Comparison of ENCODE assay signal across 10 mouse cellular contexts in the genomic region with DNA sequence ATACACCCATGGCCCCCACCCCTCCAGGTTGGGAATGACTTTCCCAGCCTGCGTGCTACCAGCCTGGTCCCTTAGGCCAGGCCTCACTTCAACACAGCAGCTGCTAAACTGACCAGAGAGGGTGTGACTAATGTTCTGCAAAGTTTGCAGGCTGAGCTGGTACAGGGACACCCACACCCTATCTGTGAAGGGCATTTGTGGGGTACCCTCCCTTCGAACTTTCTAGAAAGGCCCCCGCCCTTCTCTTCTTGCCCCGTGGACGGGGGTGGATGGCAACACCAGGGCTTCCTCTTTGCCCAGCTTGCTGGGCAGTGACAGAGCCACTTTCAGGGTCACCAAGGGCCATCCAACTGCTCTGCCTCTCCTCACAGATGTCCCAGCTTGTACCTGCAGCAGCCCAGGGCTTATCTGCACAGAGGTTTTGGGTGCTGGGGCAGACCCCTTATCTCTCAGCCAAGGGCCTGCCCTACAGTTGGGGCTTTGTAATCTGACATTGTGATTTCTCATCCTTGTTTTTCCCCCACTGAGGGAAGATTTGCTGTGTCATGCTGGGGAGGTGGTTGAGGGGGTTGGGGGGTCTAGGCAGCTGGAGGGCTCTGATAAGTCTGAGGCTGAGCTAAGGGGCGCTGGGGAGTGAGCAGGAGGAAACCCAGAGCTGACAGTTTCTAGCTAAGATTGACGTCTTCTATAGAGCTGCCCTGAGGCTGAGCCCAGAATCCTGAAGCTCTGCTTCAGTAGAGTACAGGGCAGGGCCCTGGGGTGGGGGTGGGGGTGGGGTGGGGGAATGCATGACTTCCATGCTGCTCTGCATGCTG. TPM values are rescaled to one million over a fixed set of nuclear protein-coding genes. Genes with fewer than 3 reads are reported as not detected.
DNase-seq lines count a peak whose midpoint lies in the region; ATAC-seq lines count a peak whose summit lies in the region.
"Had no signal": no experiment of that assay in that cellular context is flagged by ENCODE, and none has a peak within 500 bp of the region (broad histone marks: within the 10 kb centered on the region; RNA-seq: fewer than 3 reads in every experiment).

No protein-coding gene starts in this region.

- H3K27ac ChIP-seq in embryonic facial prominence, embryonic 11.5 days (replicated peaks; ENCODE audit: low read depth, low read length): no peak overlapping the region
- no peak overlapping the region; the same call in 1 of the 2 replicates for H3K27ac ChIP-seq in embryonic facial prominence, embryonic 10.5 days (replicated peaks)
- H3K27ac ChIP-seq in midbrain, embryonic 10.5 days (replicated peaks): peak overlapping the region; percentile 49; the same call in 1 of the 2 replicates
- H3K27ac ChIP-seq in midbrain, embryonic 15.5 days: no peak overlapping the region

- no peak for DNase-seq in embryonic facial prominence, embryonic 11.5 days (ENCODE audit: low spot score)
- DNase-seq in embryonic facial prominence, embryonic 10.5 days (ENCODE audit: low spot score): no peak
- no peak for DNase-seq in midbrain, embryonic 10.5 days (ENCODE audit: low spot score)
- no peak for DNase-seq in retina, postnatal 1 day
- DNase-seq: lung, postnatal 36 days had no signal

- no peaks in the 10 kb centered on the region for H3K9me3 ChIP-seq in embryonic facial prominence, embryonic 11.5 days (replicated peaks; ENCODE audit: control insufficient read depth, low read length)
- no peaks in the 10 kb centered on the region for H3K9me3 ChIP-seq in embryonic facial prominence, embryonic 10.5 days
- H3K9me3 ChIP-seq in midbrain, embryonic 10.5 days (replicated peaks): no peaks in the 10 kb centered on the region
- no peaks in the 10 kb centered on the region for H3K9me3 ChIP-seq in midbrain, embryonic 15.5 days

- H3K4me1 ChIP-seq in embryonic facial prominence, embryonic 11.5 days (ENCODE audit: control insufficient read depth, insufficient read depth, low read length): no peaks in the 10 kb centered on the region
- H3K4me1 ChIP-seq in embryonic facial prominence, embryonic 10.5 days: peaks cover 28% of the 10 kb centered on the region
- peaks cover 22% of the 10 kb centered on the region for H3K4me1 ChIP-seq in midbrain, embryonic 10.5 days
- no peaks in the 10 kb centered on the region for H3K4me1 ChIP-seq in midbrain, embryonic 15.5 days

- H3K4me2 ChIP-seq in embryonic facial prominence, embryonic 11.5 days (ENCODE audit: low read depth, low read length): no peak overlapping the region
- H3K4me2 ChIP-seq in midbrain, embryonic 15.5 days: no peak overlapping the region

- 0 out of 2 replicates have a peak, but pooled peaks have one; percentile 63 for ATAC-seq in embryonic facial prominence, embryonic 11.5 days (replicated peaks; ENCODE audit: insufficient number of reproducible peaks, low FRiP score, low TSS enrichment, low read depth)
- ATAC-seq in midbrain, embryonic 15.5 days (replicated peaks): no peak
- peak; percentile 36 for ATAC-seq in granulocyte monocyte progenitor cell, adult 5-6 weeks (replicated peaks; ENCODE audit: poor library complexity, severe bottlenecking)
- ATAC-seq in megakaryocyte-erythroid progenitor cell, adult 5-6 weeks (replicated peaks; ENCODE audit: low FRiP score, low TSS enrichment, poor library complexity, severe bottlenecking): peak; percentile 59
- no peak for ATAC-seq in activated CD4-positive, CD25-positive, alpha-beta regulatory T cell, adult 4 months

- H3K27me3 ChIP-seq in embryonic facial prominence, embryonic 11.5 days (ENCODE audit: control insufficient read depth, insufficient read depth, low read length): no peaks in the 10 kb centered on the region
- peaks cover 13% of the 10 kb centered on the region; the same call in 1 of the 2 replicates for H3K27me3 ChIP-seq in embryonic facial prominence, embryonic 10.5 days (replicated peaks; ENCODE audit: low read depth, poor library complexity, severe bottlenecking)
- H3K27me3 ChIP-seq in midbrain, embryonic 10.5 days (ENCODE audit: low read depth, poor library complexity, severe bottlenecking): peaks cover 6% of the 10 kb centered on the region; the same call in 1 of the 2 replicates
- no peaks in the 10 kb centered on the region for H3K27me3 ChIP-seq in midbrain, embryonic 15.5 days (replicated peaks)

- no peak overlapping the region for H3K9ac ChIP-seq in embryonic facial prominence, embryonic 11.5 days (replicated peaks; ENCODE audit: low read length)
- no peak overlapping the region for H3K9ac ChIP-seq in midbrain, embryonic 15.5 days

- 76% methylated on average over 7 of the region's 7 CpGs for WGBS in embryonic facial prominence, embryonic 11.5 days
- 77% methylated on average over 7 of the region's 7 CpGs for WGBS in embryonic facial prominence, embryonic 10.5 days
- 77% methylated on average over 7 of the region's 7 CpGs for WGBS in midbrain, embryonic 10.5 days
- 75% methylated on average over 7 of the region's 7 CpGs for WGBS in midbrain, embryonic 15.5 days

- H3K4me3 ChIP-seq in embryonic facial prominence, embryonic 11.5 days (ENCODE audit: low read depth, low read length): no peak overlapping the region
- no peak overlapping the region for H3K4me3 ChIP-seq in embryonic facial prominence, embryonic 10.5 days
- H3K4me3 ChIP-seq in midbrain, embryonic 10.5 days: no peak overlapping the region
- no peak overlapping the region for H3K4me3 ChIP-seq in midbrain, embryonic 15.5 days

- no peaks in the 10 kb centered on the region for H3K36me3 ChIP-seq in embryonic facial prominence, embryonic 11.5 days (replicated peaks; ENCODE audit: control insufficient read depth, insufficient read depth, low read depth, low read length)
- no peaks in the 10 kb centered on the region for H3K36me3 ChIP-seq in embryonic facial prominence, embryonic 10.5 days (replicated peaks)
- no peaks in the 10 kb centered on the region for H3K36me3 ChIP-seq in midbrain, embryonic 10.5 days
- no peaks in the 10 kb centered on the region for H3K36me3 ChIP-seq in midbrain, embryonic 15.5 days (replicated peaks)

RNA-seq across cellular contexts. Expression of a gene that starts 14.4 kb away (rescaled TPM):
- polyA plus RNA-seq in embryonic facial prominence, embryonic 11.5 days (2014; fragmentation: Nextera tagmentation; extraction: Ambion mirVana): 38.5 and 38.8 TPM in 2 replicates
- polyA plus RNA-seq in embryonic facial prominence, embryonic 10.5 days (2016; fragmentation: Nextera tagmentation; extraction: Ambion mirVana): 57.9 and 61.4 TPM in 2 replicates
- polyA plus RNA-seq in midbrain, embryonic 10.5 days (2016; fragmentation: Nextera tagmentation; extraction: Ambion mirVana): 58.1 and 61.3 TPM in 2 replicates
- 48.2 and 49.2 TPM in 2 replicates for polyA plus RNA-seq in midbrain, embryonic 15.5 days (2015; fragmentation: Nextera tagmentation; extraction: Ambion mirVana)
- total RNA-seq in granulocyte monocyte progenitor cell, adult 5-6 weeks (2014; fragmentation: Nextera tagmentation): 25.9 and 31.5 TPM in 2 replicates
- 12.6 and 16.5 TPM in 2 replicates for total RNA-seq in granulocyte monocyte progenitor cell, adult 5-6 weeks (2017)
- 33.9 and 43.0 TPM in 2 replicates for total RNA-seq in megakaryocyte-erythroid progenitor cell, adult 5-6 weeks (2014; fragmentation: Nextera tagmentation)
- total RNA-seq in megakaryocyte-erythroid progenitor cell, adult 5-6 weeks (2017): 18.8 and 25.7 TPM in 2 replicates
- 10 to 100 TPM; 12.5 to 20.3 TPM for polyA plus RNA-seq in activated CD4-positive, CD25-positive, alpha-beta regulatory T cell, adult 4 months (2017; shearing (Covaris generic))

RNA-seq across cellular contexts. Expression of a gene that starts 23.8 kb away (rescaled TPM):
- 2.1 and 2.6 TPM in 2 replicates for polyA plus RNA-seq in embryonic facial prominence, embryonic 11.5 days (2014; fragmentation: Nextera tagmentation; extraction: Ambion mirVana)
- polyA plus RNA-seq in embryonic facial prominence, embryonic 10.5 days (2016; fragmentation: Nextera tagmentation; extraction: Ambion mirVana): 2.7 and 3.9 TPM in 2 replicates
- polyA plus RNA-seq in midbrain, embryonic 10.5 days (2016; fragmentation: Nextera tagmentation; extraction: Ambion mirVana): 4.3 and 4.5 TPM in 2 replicates
- not detected in 2 replicates for polyA plus RNA-seq in midbrain, embryonic 15.5 days (2015; fragmentation: Nextera tagmentation; extraction: Ambion mirVana)
- 1.4 TPM in 1 of 2 replicates, not detected in the other for total RNA-seq in granulocyte monocyte progenitor cell, adult 5-6 weeks (2014; fragmentation: Nextera tagmentation)
- 1.9 and 2.0 TPM in 2 replicates for total RNA-seq in granulocyte monocyte progenitor cell, adult 5-6 weeks (2017)
- total RNA-seq in megakaryocyte-erythroid progenitor cell, adult 5-6 weeks (2014; fragmentation: Nextera tagmentation): 331 and 332 TPM in 2 replicates
- total RNA-seq in megakaryocyte-erythroid progenitor cell, adult 5-6 weeks (2017): 91.3 and 113 TPM in 2 replicates
- polyA plus RNA-seq in activated CD4-positive, CD25-positive, alpha-beta regulatory T cell, adult 4 months (2017; shearing (Covaris generic)): under 1 TPM; 0.20 to 0.85 TPM
- total RNA-seq: layer of hippocampus, adult 18-20 months had no signal

RNA-seq across cellular contexts. Expression of a gene that starts 34.7 kb away (rescaled TPM):
- not detected in 2 replicates for polyA plus RNA-seq in embryonic facial prominence, embryonic 11.5 days (2014; fragmentation: Nextera tagmentation; extraction: Ambion mirVana)
- not detected in 2 replicates for polyA plus RNA-seq in embryonic facial prominence, embryonic 10.5 days (2016; fragmentation: Nextera tagmentation; extraction: Ambion mirVana)
- not detected in 2 replicates for polyA plus RNA-seq in midbrain, embryonic 10.5 days (2016; fragmentation: Nextera tagmentation; extraction: Ambion mirVana)
- polyA plus RNA-seq in midbrain, embryonic 15.5 days (2015; fragmentation: Nextera tagmentation; extraction: Ambion mirVana): 0.10 and 0.13 TPM in 2 replicates
- total RNA-seq in granulocyte monocyte progenitor cell, adult 5-6 weeks (2014; fragmentation: Nextera tagmentation): not detected in 2 replicates
- total RNA-seq in granulocyte monocyte progenitor cell, adult 5-6 weeks (2017): not detected in 2 replicates
- total RNA-seq in megakaryocyte-erythroid progenitor cell, adult 5-6 weeks (2014; fragmentation: Nextera tagmentation): not detected in 2 replicates
- not detected in 2 replicates for total RNA-seq in megakaryocyte-erythroid progenitor cell, adult 5-6 weeks (2017)
- polyA plus RNA-seq in activated CD4-positive, CD25-positive, alpha-beta regulatory T cell, adult 4 months (2017; shearing (Covaris generic)): not detected
- total RNA-seq: layer of hippocampus, adult 18-20 months had no signal

RNA-seq across cellular contexts. Expression of a gene that starts 43.1 kb away (rescaled TPM):
- polyA plus RNA-seq in embryonic facial prominence, embryonic 11.5 days (2014; fragmentation: Nextera tagmentation; extraction: Ambion mirVana): 16.4 and 17.9 TPM in 2 replicates
- 21.4 and 23.5 TPM in 2 replicates for polyA plus RNA-seq in embryonic facial prominence, embryonic 10.5 days (2016; fragmentation: Nextera tagmentation; extraction: Ambion mirVana)
- 21.7 and 25.7 TPM in 2 replicates for polyA plus RNA-seq in midbrain, embryonic 10.5 days (2016; fragmentation: Nextera tagmentation; extraction: Ambion mirVana)
- polyA plus RNA-seq in midbrain, embryonic 15.5 days (2015; fragmentation: Nextera tagmentation; extraction: Ambion mirVana): 38.6 and 40.3 TPM in 2 replicates
- total RNA-seq in granulocyte monocyte progenitor cell, adult 5-6 weeks (2014; fragmentation: Nextera tagmentation): 17.4 and 23.7 TPM in 2 replicates
- total RNA-seq in granulocyte monocyte progenitor cell, adult 5-6 weeks (2017): 11.1 and 12.4 TPM in 2 replicates
- 20.1 and 32.0 TPM in 2 replicates for total RNA-seq in megakaryocyte-erythroid progenitor cell, adult 5-6 weeks (2014; fragmentation: Nextera tagmentation)
- total RNA-seq in megakaryocyte-erythroid progenitor cell, adult 5-6 weeks (2017): 10.9 and 24.3 TPM in 2 replicates
- 10 to 100 TPM; 13.9 to 16.2 TPM for polyA plus RNA-seq in activated CD4-positive, CD25-positive, alpha-beta regulatory T cell, adult 4 months (2017; shearing (Covaris generic))

Comparison
In these comparisons a context has a peak if more than half of its experiments do, and no peak if none do; other contexts are left out.
1. ATAC-seq: peak in embryonic facial prominence, embryonic 11.5 days (single experiment), granulocyte monocyte progenitor cell, adult 5-6 weeks (single experiment) and megakaryocyte-erythroid progenitor cell, adult 5-6 weeks (single experiment); none in midbrain, embryonic 15.5 days (single experiment) and activated CD4-positive, CD25-positive, alpha-beta regulatory T cell, adult 4 months (single experiment).